Mouse (Mus musculus): ENCODE measurements at regions not wholly inside any gene's neighbourhood (a gene's known extent, or its start where the extent isn't known, plus 50 kb on each side); places are given as distances from the start of the nearest gene placed in this dataset.
A peak's percentile ranks its signal among the peaks of the same experiment; 100 is the strongest.

GRCm38 (mm10) chr10:120552341-120553096 lies 76.2 kb upstream of the Hmga2 start:
- peak; percentile 31; the same call in 1 of the 2 replicates for ATAC-seq (ENCODE audit: insufficient read depth)
- peak overlapping the region; percentile 78 for H3K4me2 ChIP-seq
- WGBS (ENCODE audit: insufficient replicate concordance), result under 1% methylated on average over 56 of the region's 56 CpGs
- H3K4me1 ChIP-seq (replicated peaks), result peaks cover 14% of the 10 kb centered on the region; the same call in 1 of the 2 replicates
- peaks cover 29% of the 10 kb centered on the region for H3K27me3 ChIP-seq
- peak overlapping the region; percentile 48 for H3K4me3 ChIP-seq (replicated peaks)
- no peaks in the 10 kb centered on the region for H3K9me3 ChIP-seq (replicated peaks)
- H3K9ac ChIP-seq, result no peak overlapping the region
- no peaks in the 10 kb centered on the region for H3K36me3 ChIP-seq (replicated peaks)
- no peak overlapping the region for H3K27ac ChIP-seq (replicated peaks)

DNA sequence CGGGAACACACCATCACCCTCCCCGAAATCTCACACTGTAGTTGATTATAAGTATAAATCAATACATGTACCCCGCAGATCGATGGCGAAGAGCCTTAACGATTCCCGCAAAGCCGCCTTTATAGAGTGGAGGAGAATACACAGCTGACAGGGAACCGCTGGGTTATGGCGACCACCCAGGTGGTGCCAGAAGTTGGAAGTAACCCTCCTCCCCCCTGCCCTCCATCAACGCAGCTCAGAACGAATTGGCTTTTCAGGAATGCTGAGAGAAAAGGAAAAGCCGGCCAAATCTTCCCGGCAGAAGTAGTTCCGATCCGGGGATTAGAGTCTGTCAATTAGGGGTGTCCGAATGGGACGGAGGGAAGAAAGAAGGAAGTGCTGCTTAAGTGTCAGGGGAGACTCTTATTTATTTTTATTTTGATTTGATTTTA lies 75.6 kb upstream of the Hmga2 start:
- H3K36me3 ChIP-seq (replicated peaks), result no peaks in the 10 kb centered on the region
- no peak for ATAC-seq (ENCODE audit: insufficient read depth)
- H3K27me3 ChIP-seq, result peaks cover 29% of the 10 kb centered on the region
- no peaks in the 10 kb centered on the region for H3K9me3 ChIP-seq (replicated peaks)
- no peak overlapping the region for H3K9ac ChIP-seq
- H3K4me1 ChIP-seq (replicated peaks), result peaks cover 14% of the 10 kb centered on the region; the same call in 1 of the 2 replicates
- H3K4me2 ChIP-seq, result peak overlapping the region; percentile 78
- peak overlapping the region; percentile 48 for H3K4me3 ChIP-seq (replicated peaks)
- H3K27ac ChIP-seq (replicated peaks), result no peak overlapping the region
- 3% methylated on average over 18 of the region's 18 CpGs for WGBS (ENCODE audit: insufficient replicate concordance)

DNA sequence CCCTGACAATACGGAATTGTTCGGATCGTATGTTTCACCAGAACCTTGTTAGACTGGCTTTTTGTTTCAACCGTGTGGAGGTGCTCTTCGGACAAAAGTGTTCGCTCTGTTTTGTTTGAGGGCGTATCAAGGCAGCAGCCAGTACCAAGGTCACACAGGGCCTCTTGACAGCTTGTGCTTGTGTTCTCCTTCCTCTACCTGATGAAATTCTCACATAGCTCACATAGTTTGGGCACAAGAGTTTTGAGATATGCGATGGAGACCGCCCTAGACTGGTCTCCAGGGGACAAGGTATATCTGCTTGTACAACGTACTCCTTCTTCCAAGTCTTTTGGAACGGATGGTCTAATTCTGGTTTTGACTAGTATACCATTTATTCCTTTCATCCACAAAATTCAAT lies 70.9 kb upstream of the Hmga2 start:
- Histone ChIP-seq H3K4me2 (no peak overlapping the region), H3K4me1 (replicated peaks) (0 out of 2 replicates have a peak, but pooled peaks cover 5% of the 10 kb centered on the region), H3K9ac (no peak overlapping the region), H3K9me3 (replicated peaks) (no peaks in the 10 kb centered on the region), H3K4me3 (replicated peaks) (no peak overlapping the region), H3K36me3 (replicated peaks) (no peaks in the 10 kb centered on the region), H3K27ac (replicated peaks) (no peak overlapping the region), H3K27me3 (peaks cover 15% of the 10 kb centered on the region)
- WGBS (ENCODE audit: insufficient replicate concordance), result 73% methylated on average over 11 of the region's 11 CpGs
- ATAC-seq (ENCODE audit: insufficient read depth), result no peak

- H3K4me2 ChIP-seq, result no peak overlapping the region
- H3K9me3 ChIP-seq (replicated peaks), result no peaks in the 10 kb centered on the region
- no peak for ATAC-seq (ENCODE audit: insufficient read depth)
- H3K27ac ChIP-seq (replicated peaks), result no peak overlapping the region
- no peaks in the 10 kb centered on the region for H3K36me3 ChIP-seq (replicated peaks)
- H3K27me3 ChIP-seq, result no peaks in the 10 kb centered on the region
- WGBS (ENCODE audit: insufficient replicate concordance), result 71% methylated on average over 7 of the region's 7 CpGs
- H3K9ac ChIP-seq, result no peak overlapping the region
- no peak overlapping the region for H3K4me3 ChIP-seq (replicated peaks)
- H3K4me1 ChIP-seq (replicated peaks), result no peaks in the 10 kb centered on the region
Observed at GRCm38 (mm10) chr10:120541618-120542017, 65.3 kb upstream of the Hmga2 start.

DNA sequence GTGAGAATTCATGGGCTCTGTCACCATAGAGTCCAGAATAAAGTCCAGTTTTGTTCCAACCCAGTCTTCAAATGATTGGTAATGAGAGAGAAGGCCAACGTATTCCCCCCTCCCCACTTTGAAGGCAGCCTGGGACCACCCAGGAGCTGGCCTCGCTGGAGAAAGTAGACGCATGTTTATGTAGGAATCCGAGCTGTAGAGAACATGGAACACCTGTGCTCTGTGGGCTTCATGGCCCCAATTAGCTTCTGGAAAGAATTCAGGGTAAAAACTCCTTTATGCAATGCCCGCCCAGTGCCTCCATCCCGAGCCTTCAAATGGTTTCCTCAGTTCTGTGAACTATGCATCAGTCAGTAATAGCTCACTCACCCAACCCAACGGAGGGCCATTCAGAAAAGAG lies 62.3 kb upstream of the Hmga2 start:
- no peaks in the 10 kb centered on the region for H3K4me1 ChIP-seq (replicated peaks)
- no peak for ATAC-seq (ENCODE audit: insufficient read depth)
- no peak overlapping the region for H3K4me3 ChIP-seq (replicated peaks)
- H3K4me2 ChIP-seq, result no peak overlapping the region
- H3K9ac ChIP-seq, result no peak overlapping the region
- 65% methylated on average over 7 of the region's 7 CpGs for WGBS (ENCODE audit: insufficient replicate concordance)
- no peaks in the 10 kb centered on the region for H3K9me3 ChIP-seq (replicated peaks)
- H3K27me3 ChIP-seq, result no peaks in the 10 kb centered on the region
- H3K27ac ChIP-seq (replicated peaks), result no peak overlapping the region
- H3K36me3 ChIP-seq (replicated peaks), result no peaks in the 10 kb centered on the region

GRCm38 (mm10) chr10:120528406-120528805 lies 52.1 kb upstream of the Hmga2 start:
- H3K9ac ChIP-seq, result no peak overlapping the region
- no peak for ATAC-seq (ENCODE audit: insufficient read depth)
- no peaks in the 10 kb centered on the region for H3K36me3 ChIP-seq (replicated peaks)
- 68% methylated on average over 5 of the region's 5 CpGs for WGBS (ENCODE audit: insufficient replicate concordance)
- no peaks in the 10 kb centered on the region for H3K27me3 ChIP-seq
- H3K9me3 ChIP-seq (replicated peaks), result no peaks in the 10 kb centered on the region
- no peak overlapping the region for H3K27ac ChIP-seq (replicated peaks)
- no peak overlapping the region for H3K4me3 ChIP-seq (replicated peaks)
- H3K4me1 ChIP-seq (replicated peaks), result no peaks in the 10 kb centered on the region
- H3K4me2 ChIP-seq, result no peak overlapping the region

DNA sequence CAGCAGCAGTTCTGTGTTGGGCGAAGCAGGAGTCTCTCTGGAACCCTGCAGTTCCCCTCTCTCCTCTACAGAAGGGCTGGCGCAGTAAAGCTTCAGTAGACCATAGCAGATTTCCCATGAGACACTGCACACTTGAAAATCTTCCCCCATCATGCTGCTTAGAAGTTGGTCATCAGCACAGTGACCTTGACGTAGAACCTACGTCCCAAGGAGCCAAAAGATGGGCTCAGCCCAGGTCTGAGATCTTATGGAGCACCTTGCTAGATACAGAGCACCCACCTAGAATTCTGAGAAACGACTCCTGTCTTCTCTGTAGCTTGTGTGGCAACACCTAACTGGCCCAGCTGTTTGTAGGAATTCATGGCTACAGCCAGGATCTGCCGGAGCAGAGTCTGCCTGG lies 51.7 kb upstream of the Hmga2 start:
- no peak for ATAC-seq (ENCODE audit: insufficient read depth)
- H3K4me1 ChIP-seq (replicated peaks), result no peaks in the 10 kb centered on the region
- H3K9me3 ChIP-seq (replicated peaks), result no peaks in the 10 kb centered on the region
- H3K9ac ChIP-seq, result no peak overlapping the region
- H3K36me3 ChIP-seq (replicated peaks), result no peaks in the 10 kb centered on the region
- no peak overlapping the region for H3K27ac ChIP-seq (replicated peaks)
- H3K4me3 ChIP-seq (replicated peaks), result no peak overlapping the region
- no peaks in the 10 kb centered on the region for H3K27me3 ChIP-seq
- 59% methylated on average over 6 of the region's 6 CpGs for WGBS (ENCODE audit: insufficient replicate concordance)
- no peak overlapping the region for H3K4me2 ChIP-seq

GRCm38 (mm10) chr10:120526991-120527390 lies 50.7 kb upstream of the Hmga2 start:
- H3K27ac ChIP-seq (replicated peaks), result no peak overlapping the region
- no peaks in the 10 kb centered on the region for H3K27me3 ChIP-seq
- H3K4me1 ChIP-seq (replicated peaks), result no peaks in the 10 kb centered on the region
- no peak overlapping the region for H3K4me3 ChIP-seq (replicated peaks)
- 70% methylated on average over 6 of the region's 6 CpGs for WGBS (ENCODE audit: insufficient replicate concordance)
- H3K36me3 ChIP-seq (replicated peaks), result no peaks in the 10 kb centered on the region
- H3K9me3 ChIP-seq (replicated peaks), result no peaks in the 10 kb centered on the region
- no peak overlapping the region for H3K9ac ChIP-seq
- ATAC-seq (ENCODE audit: insufficient read depth), result no peak
- H3K4me2 ChIP-seq, result no peak overlapping the region

All from liver, embryonic 15.5 days (tissue).